ENCODE assay signal across 11 mouse cellular contexts in genomic region chr11:81371545-81371944, GRCm38 (mm10).
DNase-seq lines count a peak whose midpoint lies in the region; ATAC-seq and TF ChIP-seq lines count a peak whose summit lies in the region.
"Had no signal": no experiment of that assay in that cellular context is flagged by ENCODE, and none has a peak within 500 bp of the region (broad histone marks: within the 10 kb centered on the region; RNA-seq: fewer than 3 reads in every experiment).

No protein-coding gene starts in this region.

- no peaks in the 10 kb centered on the region for H3K27me3 ChIP-seq in liver, adult 2 months (ENCODE audit: control insufficient read depth, insufficient read depth, low read length)
- H3K27me3 ChIP-seq in liver, postnatal 0 days (ENCODE audit: insufficient read depth, low read length), result no peaks in the 10 kb centered on the region
- H3K27me3 ChIP-seq in forebrain, embryonic 16.5 days (replicated peaks; ENCODE audit: control insufficient read depth, insufficient read depth, low read length), result no peaks in the 10 kb centered on the region
- H3K27me3 ChIP-seq: liver, embryonic 12.5 days; stomach, embryonic 15.5 days had no signal

- H3K4me3 ChIP-seq in liver, adult 2 months (ENCODE audit: insufficient read depth, low read depth, low read length), result no peak overlapping the region
- H3K4me3 ChIP-seq in liver, postnatal 0 days (ENCODE audit: low read depth, low read length), result no peak overlapping the region
- H3K4me3 ChIP-seq in forebrain, embryonic 16.5 days (replicated peaks; ENCODE audit: low read length), result no peak overlapping the region
- H3K4me3 ChIP-seq: liver, embryonic 12.5 days; stomach, embryonic 15.5 days had no signal

- no peaks in the 10 kb centered on the region for H3K9me3 ChIP-seq in liver, postnatal 0 days (ENCODE audit: low read length)
- no peaks in the 10 kb centered on the region for H3K9me3 ChIP-seq in forebrain, embryonic 16.5 days (ENCODE audit: control insufficient read depth, low read length)
- H3K9me3 ChIP-seq: liver, embryonic 12.5 days; stomach, embryonic 15.5 days had no signal

- TF ChIP-seq EP300 in liver, postnatal 0 days (IDR thresholded peaks at IDR 0.05; ENCODE audit: low read depth), result no peak

- TF ChIP-seq POLR2A in liver, adult 2 months (IDR thresholded peaks at IDR 0.05; ENCODE audit: extremely low read depth, insufficient read depth, low read length), result no peak
- no peak for TF ChIP-seq POLR2A in brain, embryonic 14.5 days (IDR thresholded peaks at IDR 0.05; ENCODE audit: borderline replicate concordance, extremely low read depth, insufficient read depth, insufficient read length, poor library complexity, severe bottlenecking)

- 37% methylated on average over 8 of the region's 8 CpGs for WGBS in liver, adult 2 months
- 55% methylated on average over 8 of the region's 8 CpGs for WGBS in liver, postnatal 0 days (ENCODE audit: insufficient replicate concordance)
- 57% methylated on average over 8 of the region's 8 CpGs for WGBS in forebrain, embryonic 16.5 days

- DNase-seq in cerebellum, adult 11-12 months, result peak; percentile 5
- no peak for DNase-seq in cerebellum, adult 11 months
- peak; percentile 60 for DNase-seq in liver, adult 2 months (ENCODE audit: extremely low read depth, low read depth, low spot score)
- DNase-seq in liver, postnatal 0 days, result no peak
- DNase-seq in brain, embryonic 14.5 days (ENCODE audit: low read depth), result peak; percentile 36
- peak; percentile 58 for DNase-seq in kidney, postnatal 14 days
- DNase-seq: right cerebral cortex, postnatal 25 days had no signal

- no peak overlapping the region for H3K4me2 ChIP-seq in liver, postnatal 0 days (ENCODE audit: low read depth, low read length)
- H3K4me2 ChIP-seq in forebrain, embryonic 16.5 days (ENCODE audit: low read length), result no peak overlapping the region
- H3K4me2 ChIP-seq: liver, embryonic 12.5 days; stomach, embryonic 15.5 days had no signal

- ATAC-seq in liver, postnatal 0 days, result no peak
- ATAC-seq in erythroid progenitor cell, adult 5-6 weeks (replicated peaks; ENCODE audit: low FRiP score, poor library complexity, severe bottlenecking), result no peak
- ATAC-seq in forebrain, embryonic 16.5 days, result no peak
- ATAC-seq: liver, embryonic 12.5 days had no signal

- peaks cover 8% of the 10 kb centered on the region for H3K4me1 ChIP-seq in liver, adult 2 months (ENCODE audit: control insufficient read depth, insufficient read depth, low read length)
- H3K4me1 ChIP-seq in liver, postnatal 0 days (ENCODE audit: insufficient read depth), result no peaks in the 10 kb centered on the region
- H3K4me1 ChIP-seq in forebrain, embryonic 16.5 days (replicated peaks; ENCODE audit: control insufficient read depth, insufficient read depth, low read length), result peaks cover 10% of the 10 kb centered on the region
- H3K4me1 ChIP-seq: liver, embryonic 12.5 days; stomach, embryonic 15.5 days had no signal

- no peaks in the 10 kb centered on the region for H3K79me2 ChIP-seq in liver, adult 2 months (ENCODE audit: control insufficient read depth, insufficient read depth, low read length)

- H3K27ac ChIP-seq in liver, adult 2 months (replicated peaks; ENCODE audit: insufficient read depth, low read depth, low read length), result no peak overlapping the region
- no peak overlapping the region for H3K27ac ChIP-seq in liver, postnatal 0 days (ENCODE audit: low read depth)
- H3K27ac ChIP-seq in forebrain, embryonic 16.5 days (ENCODE audit: low read length), result no peak overlapping the region
- H3K27ac ChIP-seq: liver, embryonic 12.5 days; stomach, embryonic 15.5 days had no signal

- no peak for TF ChIP-seq CTCF in liver, adult 2 months (IDR thresholded peaks at IDR 0.05; ENCODE audit: low read depth, low read length)
- TF ChIP-seq CTCF in liver, postnatal 0 days (IDR thresholded peaks at IDR 0.05; ENCODE audit: low read depth), result no peak
- TF ChIP-seq CTCF in brain, embryonic 14.5 days (IDR thresholded peaks at IDR 0.05; ENCODE audit: borderline replicate concordance, extremely low read depth, insufficient read depth, insufficient read length), result no peak

- H3K9ac ChIP-seq in liver, adult 2 months (ENCODE audit: low read depth, low read length), result no peak overlapping the region
- H3K9ac ChIP-seq in liver, postnatal 0 days (replicated peaks), result no peak overlapping the region
- no peak overlapping the region for H3K9ac ChIP-seq in forebrain, embryonic 16.5 days (replicated peaks; ENCODE audit: low read depth, low read length)
- H3K9ac ChIP-seq: liver, embryonic 12.5 days; stomach, embryonic 15.5 days had no signal

- H3K36me3 ChIP-seq in liver, adult 2 months (ENCODE audit: control insufficient read depth, insufficient read depth, low read length), result no peaks in the 10 kb centered on the region
- no peaks in the 10 kb centered on the region for H3K36me3 ChIP-seq in liver, postnatal 0 days (replicated peaks; ENCODE audit: insufficient read depth, low read length)
- no peaks in the 10 kb centered on the region for H3K36me3 ChIP-seq in forebrain, embryonic 16.5 days (ENCODE audit: control insufficient read depth, insufficient read depth)
- H3K36me3 ChIP-seq: liver, embryonic 12.5 days; stomach, embryonic 15.5 days had no signal

Comparison
In these comparisons a context has a peak if more than half of its experiments do, and no peak if none do; other contexts are left out.
1. DNase-seq: peak in cerebellum, adult 11-12 months (single experiment), liver, adult 2 months (single experiment), brain, embryonic 14.5 days (single experiment) and kidney, postnatal 14 days (single experiment); none in cerebellum, adult 11 months (single experiment) and liver, postnatal 0 days (single experiment).